Mouse (Mus musculus) kidney, postnatal 0 days (tissue): ENCODE measurements at regions not wholly inside any gene's neighbourhood (a gene's known extent, or its start where the extent isn't known, plus 50 kb on each side); places are given as distances from the start of the nearest gene placed in this dataset.
"Not testable (repeated sequence)": the region's sequence is repeated elsewhere in the genome, so short reads cannot be mapped to it uniquely, and the experiment has no call there.

Experiments
- ATAC-seq: fragments of 200-750 bp; cut with Nextera tagmentation; replicated peaks from 2 replicates; pipeline ENCODE4 v1.8.0; 2017; ENCODE audit warnings: low read depth, moderate number of reproducible peaks, moderate TSS enrichment, moderate library complexity; ENCODE audit not compliant: low FRiP score
- DNase-seq: peaks from one replicate; pipeline ENCODE4 v3.0.0-alpha.2; 2016; ENCODE audit warnings: low spot score
- H3K27ac ChIP-seq: fragments of 300-500 bp; sonication (generic); 2 replicates; pipeline ENCODE4 v1.5.1; 2014; ENCODE audit warnings: mild to moderate bottlenecking
- H3K27me3 ChIP-seq: fragments of 300-500 bp; sonication (generic); 2 replicates; pipeline ENCODE4 v1.6.1; 2014; ENCODE audit warnings: low read length, mixed read lengths; ENCODE audit not compliant: insufficient read depth
- H3K36me3 ChIP-seq: fragments of 300-500 bp; sonication (generic); 2 replicates; pipeline ENCODE4 v1.6.1; 2014; ENCODE audit warnings: low read length, mixed read lengths; ENCODE audit not compliant: insufficient read depth
- H3K4me1 ChIP-seq: fragments of 300-500 bp; sonication (generic); replicated peaks from 2 replicates; pipeline ENCODE4 v1.6.1; 2014; ENCODE audit warnings: antibody characterized with exemption, low read length, mixed read lengths; ENCODE audit not compliant: insufficient read depth
- H3K4me2 ChIP-seq: fragments of 300-500 bp; sonication (generic); 2 replicates; pipeline ENCODE4 v1.6.1; 2014; ENCODE audit warnings: mild to moderate bottlenecking, low read length, moderate library complexity, mixed read lengths
- H3K4me3 ChIP-seq: fragments of 300-500 bp; sonication (generic); replicated peaks from 2 replicates; pipeline ENCODE4 v1.5.1; 2014; ENCODE audit warnings: low read depth, low read length
- H3K9ac ChIP-seq: fragments of 300-500 bp; sonication (generic); 2 replicates; pipeline ENCODE4 v1.6.1; 2014; ENCODE audit warnings: low read depth, low read length
- H3K9me3 ChIP-seq: fragments of 300-500 bp; sonication (generic); replicated peaks from 2 replicates; pipeline ENCODE4 v1.6.1; 2016; ENCODE audit warnings: low read length, inconsistent platforms, mixed read lengths
- CTCF ChIP-seq: IDR thresholded peaks from 2 replicates; pipeline ENCODE4 v1.5.1; 2016; ENCODE audit warnings: antibody characterized with exemption, low read depth, mild to moderate bottlenecking, moderate library complexity
- WGBS: fragments of 180-500 bp; shearing (Covaris S2); extraction: QIAGEN DNeasy Blood & Tissue Kit; methylation state at CpG from one replicate; pipeline ENCODE4 v1.1.7; 2014; 5-methylcytosine and 5-hydroxymethylcytosine counted together

DNA sequence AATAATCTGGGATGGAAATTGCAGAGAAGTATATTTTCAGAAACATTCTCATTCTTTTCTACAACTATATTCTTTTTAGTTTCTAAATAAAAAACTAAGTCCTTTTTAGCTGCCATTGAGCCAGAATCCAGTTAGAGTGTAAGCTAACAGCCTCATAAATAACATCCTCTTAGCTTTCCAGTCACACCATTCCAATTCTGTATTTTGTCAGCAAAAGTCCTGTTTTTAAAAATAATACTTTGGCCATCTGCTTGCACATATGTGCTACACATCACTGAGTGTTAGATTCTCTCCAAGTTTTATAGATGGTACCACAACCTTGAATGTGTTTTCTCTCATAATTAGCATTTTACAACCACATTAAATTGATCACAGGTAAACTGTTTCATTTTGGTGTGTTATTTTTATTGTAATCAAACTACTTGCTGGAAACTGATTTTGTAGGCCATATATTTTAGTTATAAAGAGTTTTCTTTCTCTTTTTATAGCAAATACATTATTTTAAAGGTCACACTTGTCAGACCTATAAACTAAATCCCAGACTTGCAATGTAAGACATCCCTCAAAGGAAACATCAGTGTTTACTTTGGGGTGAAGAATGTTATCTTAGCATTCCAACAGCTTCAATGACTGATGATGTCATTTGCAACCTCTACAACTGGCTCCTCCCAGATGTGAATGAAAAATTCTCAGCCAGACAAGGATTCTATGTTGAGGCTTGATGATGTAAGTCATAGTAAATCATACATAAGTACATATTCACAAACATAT is 1878.9 kb upstream of the Flrt2 start:
- Histone ChIP-seq H3K4me2 (no peak overlapping the region), H3K9ac (no peak overlapping the region), H3K27me3 (no peaks in the 10 kb centered on the region), H3K27ac (no peak overlapping the region), H3K9me3 (no peaks in the 10 kb centered on the region), H3K4me3 (no peak overlapping the region), H3K4me1 (no peaks in the 10 kb centered on the region), H3K36me3 (no peaks in the 10 kb centered on the region)
- DNase-seq (peak; percentile 44), ATAC-seq (no peak)
- TF ChIP-seq CTCF: no peak

DNA sequence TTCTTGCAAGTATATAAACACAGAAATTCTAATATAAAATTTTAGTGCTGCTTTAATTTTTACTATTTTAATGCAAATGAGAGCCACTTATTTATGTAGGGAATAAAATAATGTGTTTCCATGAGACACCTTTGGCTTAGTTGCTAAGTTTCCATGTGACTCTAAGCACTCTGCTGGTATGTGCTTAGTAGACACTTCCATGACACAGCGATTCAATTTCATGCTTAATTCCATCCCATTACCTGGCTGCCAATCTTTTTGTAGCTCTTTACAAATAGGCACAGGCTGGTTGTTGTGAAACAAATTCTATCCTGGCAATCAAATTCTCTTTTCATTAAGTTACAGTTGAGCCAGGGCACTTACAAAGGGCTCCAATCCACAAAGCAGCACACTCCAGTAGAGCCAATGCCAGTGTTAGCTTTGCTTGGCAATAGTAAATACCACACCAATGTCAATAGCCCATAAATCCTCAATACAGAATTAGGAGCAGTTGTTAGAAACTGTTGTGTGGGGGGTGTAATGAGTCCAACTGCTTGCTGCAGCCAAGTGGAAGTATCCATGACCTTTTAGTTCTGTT is 1841.0 kb upstream of the Flrt2 start:
- TF ChIP-seq CTCF: no peak
- H3K27me3 ChIP-seq: no peaks in the 10 kb centered on the region
- H3K9me3 ChIP-seq: no peaks in the 10 kb centered on the region
- 83% methylated on average over 1 of the region's 1 CpGs for WGBS
- no peak for DNase-seq
- no peak for ATAC-seq
- no peaks in the 10 kb centered on the region for H3K36me3 ChIP-seq
- H3K9ac ChIP-seq: no peak overlapping the region
- no peak overlapping the region for H3K4me2 ChIP-seq
- H3K27ac ChIP-seq: no peak overlapping the region
- H3K4me1 ChIP-seq: no peaks in the 10 kb centered on the region
- H3K4me3 ChIP-seq: no peak overlapping the region

DNA sequence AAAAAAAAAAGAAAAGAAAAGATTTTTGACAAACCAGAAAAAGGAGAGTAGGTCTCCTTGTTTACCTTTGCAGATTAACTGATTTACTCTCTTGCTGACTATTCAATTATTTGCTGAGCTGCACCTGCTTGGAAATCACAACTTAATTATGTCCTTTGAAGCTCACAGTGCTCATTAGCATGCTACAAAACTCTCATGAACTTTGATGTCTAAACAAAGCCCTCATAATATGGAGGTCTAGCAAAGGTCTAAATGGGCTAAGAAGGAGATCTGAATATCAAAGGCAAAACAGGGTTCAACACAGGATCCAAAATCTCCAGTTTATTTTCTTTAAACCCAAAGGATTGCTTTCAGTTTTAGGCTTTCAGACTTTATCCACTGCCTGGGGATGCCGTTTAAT is 1840.4 kb upstream of the Flrt2 start:
- Histone ChIP-seq H3K27ac (no peak overlapping the region), H3K36me3 (no peaks in the 10 kb centered on the region), H3K9me3 (no peaks in the 10 kb centered on the region), H3K9ac (no peak overlapping the region), H3K4me2 (no peak overlapping the region), H3K4me3 (no peak overlapping the region), H3K4me1 (no peaks in the 10 kb centered on the region), H3K27me3 (no peaks in the 10 kb centered on the region)
- no peak for ATAC-seq
- DNase-seq: no peak
- WGBS: 44% methylated on average over 1 of the region's 1 CpGs
- TF ChIP-seq CTCF: no peak

DNA sequence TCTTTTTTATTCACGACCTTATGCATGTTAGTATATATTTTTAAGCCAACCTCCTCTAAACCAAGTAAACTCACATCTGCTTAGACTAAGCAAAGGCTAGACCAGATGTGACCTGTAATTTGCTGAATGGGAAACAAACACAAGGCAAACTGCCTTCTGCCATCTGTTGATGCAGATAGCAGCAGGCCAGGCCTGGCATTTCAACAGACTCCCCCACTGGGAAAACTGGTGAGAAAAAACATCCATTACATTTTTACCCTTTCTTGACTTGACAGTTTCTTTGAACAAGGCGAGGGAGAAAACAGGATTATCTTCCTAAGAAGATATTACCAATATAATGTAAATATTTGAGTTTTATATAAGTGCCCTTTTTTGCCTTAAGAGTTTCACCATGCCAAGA is 1806.1 kb upstream of the Flrt2 start:
- Histone ChIP-seq H3K4me3 (no peak overlapping the region), H3K27me3 (no peaks in the 10 kb centered on the region), H3K9ac (no peak overlapping the region), H3K4me2 (no peak overlapping the region), H3K36me3 (no peaks in the 10 kb centered on the region), H3K9me3 (no peaks in the 10 kb centered on the region), H3K27ac (no peak overlapping the region), H3K4me1 (no peaks in the 10 kb centered on the region)
- ATAC-seq (no peak), DNase-seq (no peak)
- 81% methylated on average over 2 of the region's 2 CpGs for WGBS
- no peak for TF ChIP-seq CTCF

DNA sequence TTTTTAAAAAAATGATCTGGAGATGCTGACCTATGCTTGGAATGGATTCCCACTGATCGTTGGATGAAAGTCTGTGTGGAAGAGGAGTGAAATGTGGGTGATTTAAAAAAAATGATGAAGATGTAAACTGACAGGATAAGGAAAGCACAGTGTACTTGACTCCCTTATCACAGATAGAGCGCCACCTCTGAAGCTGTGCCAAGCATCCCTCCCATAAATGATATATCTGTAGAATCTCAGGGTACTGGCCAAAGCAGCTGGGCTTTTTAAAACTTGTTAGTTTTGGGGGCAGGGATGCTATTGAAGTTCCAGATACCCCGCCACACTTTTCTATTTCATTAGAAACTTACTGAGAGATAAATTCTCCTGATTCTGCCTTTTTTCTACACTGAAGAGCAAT is 1801.9 kb upstream of the Flrt2 start:
- Histone ChIP-seq H3K9me3 (no peaks in the 10 kb centered on the region), H3K27me3 (no peaks in the 10 kb centered on the region), H3K27ac (no peak overlapping the region), H3K9ac (no peak overlapping the region), H3K4me3 (no peak overlapping the region), H3K4me2 (no peak overlapping the region), H3K36me3 (no peaks in the 10 kb centered on the region), H3K4me1 (no peaks in the 10 kb centered on the region)
- WGBS: 67% methylated on average over 3 of the region's 3 CpGs
- DNase-seq (no peak), ATAC-seq (no peak)
- no peak for TF ChIP-seq CTCF

DNA sequence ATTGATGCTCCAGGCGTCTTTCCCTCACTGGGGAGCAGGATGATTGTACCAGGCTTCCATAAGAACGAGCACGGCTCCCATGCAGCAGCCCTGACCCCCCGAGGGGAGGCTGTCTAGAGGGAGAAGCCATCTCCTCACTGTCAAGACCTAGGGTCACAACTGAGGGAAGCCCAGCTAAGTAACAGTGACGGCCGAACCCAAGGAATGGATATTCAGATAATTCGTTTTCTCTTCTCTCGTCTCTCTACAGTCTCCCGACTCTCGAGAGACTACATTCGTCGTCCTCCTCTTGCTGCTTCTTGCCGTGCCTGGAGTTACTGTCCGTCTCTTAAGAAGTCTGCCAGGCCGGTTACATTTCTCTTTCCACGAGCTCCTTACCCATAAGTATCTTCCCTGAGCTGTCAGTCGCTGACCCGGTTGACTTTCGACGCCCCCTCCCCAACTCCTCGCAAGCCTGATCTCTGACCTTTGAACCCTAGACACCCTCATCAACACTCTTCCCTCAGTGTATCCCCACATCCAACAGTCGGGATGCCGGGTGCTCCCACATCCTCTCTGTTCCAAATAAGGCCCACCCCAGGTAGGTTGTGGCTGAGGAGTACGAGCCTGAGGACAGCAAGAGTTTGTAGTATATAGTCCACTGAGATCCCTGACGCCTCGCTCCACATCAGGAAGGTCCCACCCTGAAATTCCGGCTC is 1763.3 kb upstream of the Flrt2 start:
- H3K9me3 ChIP-seq, H3K36me3 ChIP-seq, H3K4me3 ChIP-seq, H3K4me2 ChIP-seq, H3K4me1 ChIP-seq, H3K9ac ChIP-seq, H3K27ac ChIP-seq, DNase-seq, H3K27me3 ChIP-seq: not testable (repeated sequence)
- 75% methylated on average over 1 of the region's 27 CpGs for WGBS
- peak; percentile 65 for ATAC-seq

DNA sequence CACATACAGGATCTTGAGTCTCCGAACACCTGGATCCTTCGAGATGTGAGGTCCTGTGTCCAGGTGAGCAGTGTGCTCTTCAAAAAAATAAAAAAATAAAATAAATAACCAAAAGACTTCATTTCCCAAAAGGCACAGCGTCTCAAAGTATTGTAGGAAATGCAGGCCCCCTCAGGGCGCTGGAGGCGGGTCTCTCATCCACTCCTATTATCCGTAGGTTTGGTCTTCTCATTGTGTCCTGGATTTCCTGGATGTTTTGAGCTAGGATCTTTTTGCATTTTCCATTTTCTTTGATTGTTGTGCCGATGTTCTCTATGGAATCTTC is 1762.8 kb upstream of the Flrt2 start:
- ATAC-seq, H3K4me1 ChIP-seq, H3K4me2 ChIP-seq, H3K9ac ChIP-seq, H3K27me3 ChIP-seq, H3K36me3 ChIP-seq, DNase-seq, H3K27ac ChIP-seq, H3K9me3 ChIP-seq, H3K4me3 ChIP-seq: not testable (repeated sequence)
- WGBS: 92% methylated on average over 4 of the region's 7 CpGs

DNA sequence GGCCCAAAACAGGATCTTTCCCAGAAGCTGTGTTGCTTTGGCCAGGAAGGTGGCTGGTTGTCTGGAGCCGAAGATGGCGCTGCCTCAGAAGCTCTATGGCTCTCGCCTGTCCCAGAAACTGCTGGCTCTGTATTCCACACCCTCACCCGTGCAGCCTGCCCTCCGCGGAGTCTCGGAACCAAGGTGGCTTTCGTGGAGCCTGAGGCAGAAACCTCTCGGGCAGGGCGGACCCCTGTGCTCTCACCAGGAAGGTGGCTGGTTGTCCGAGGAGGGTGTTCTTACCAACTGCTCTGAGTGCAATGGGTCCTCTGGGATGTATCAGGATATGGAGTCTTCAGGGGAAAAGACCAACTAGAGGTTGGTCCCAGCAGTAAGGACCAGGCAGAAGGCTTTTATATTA is 1761.8 kb upstream of the Flrt2 start:
- H3K27me3 ChIP-seq, H3K9me3 ChIP-seq, H3K36me3 ChIP-seq, H3K27ac ChIP-seq, DNase-seq, H3K4me3 ChIP-seq, H3K9ac ChIP-seq, H3K4me2 ChIP-seq, H3K4me1 ChIP-seq, ATAC-seq: not testable (repeated sequence)
- WGBS: 89% methylated on average over 11 of the region's 11 CpGs
